Mouse (Mus musculus) erythroblast, embryonic 14.5 days (primary cell): ENCODE results near the gene Bcl2l10.

Experiments used
- GATA1 ChIP-seq: IDR thresholded peaks from 2 replicates; pipeline ENCODE4 v1.6.1; 2012; ENCODE audit warnings: low read length, inconsistent platforms, mixed read lengths
- TAL1 ChIP-seq: IDR thresholded peaks from 3 replicates; pipeline ENCODE4 v1.6.1; 2012; ENCODE audit warnings: low read length, inconsistent platforms, mixed read lengths

- no peak for TF ChIP-seq GATA1
- no peak for TF ChIP-seq TAL1
These were observed 16.7 kb upstream of the Bcl2l10 start for GRCm38 (mm10) chr9:75330821-75331220.
